Mouse (Mus musculus) CD8-positive naive resting alpha-beta T cell, adult 2 months (primary cell): ENCODE results near the gene Fam126a.

Experiments used
- DNase-seq, 2 experiments: peaks; one replicate each; pipeline ENCODE4 v3.0.0; 2022; ENCODE audit warnings: low read depth in 2 of 2, low spot score in 2 of 2

The Fam126a gene

GRCm38 (mm10) chr5:24030579-24030969 lies at the start of gene Fam126a:
Gene Fam126a (minus strand): TSS chr5:24030690.
- peak; percentile 88 for DNase-seq

GRCm38 (mm10) chr5:24078420-24079179 lies 48.1 kb upstream of the Fam126a start:
- DNase-seq, result no peak

GRCm38 (mm10) chr5:24077739-24078306 lies 47.3 kb upstream of the Fam126a start:
- DNase-seq, result no peak

- peak; percentile 3 to 36 for DNase-seq
Measured at GRCm38 (mm10) chr5:24076986-24077718, 46.7 kb upstream of the Fam126a start.

- DNase-seq, result no peak
Measured at GRCm38 (mm10) chr5:24072031-24072430, 41.5 kb upstream of the Fam126a start.

- DNase-seq, result no peak
Measured at GRCm38 (mm10) chr5:24068955-24069354, 38.5 kb upstream of the Fam126a start.

GRCm38 (mm10) chr5:24063545-24063944 lies 33.1 kb upstream of the Fam126a start:
- DNase-seq, result no peak

- no peak for DNase-seq
Measured at GRCm38 (mm10) chr5:24063034-24063433, 32.5 kb upstream of the Fam126a start.

GRCm38 (mm10) chr5:24060949-24061348 lies 30.5 kb upstream of the Fam126a start:
- DNase-seq, result no peak

- DNase-seq, result no peak
Measured at GRCm38 (mm10) chr5:24057592-24057991, 27.1 kb upstream of the Fam126a start.

- DNase-seq, result no peak
Measured at GRCm38 (mm10) chr5:24056865-24057264, 26.4 kb upstream of the Fam126a start.

- no peak for DNase-seq
Measured at GRCm38 (mm10) chr5:24054382-24054781, 23.9 kb upstream of the Fam126a start.

- DNase-seq, result no peak
Measured at GRCm38 (mm10) chr5:24053245-24054190, 23.0 kb upstream of the Fam126a start.

- no peak for DNase-seq
Measured at GRCm38 (mm10) chr5:24051755-24052675, 21.5 kb upstream of the Fam126a start.

GRCm38 (mm10) chr5:24047821-24048220 lies 17.3 kb upstream of the Fam126a start:
- no peak for DNase-seq

- no peak for DNase-seq
Measured at GRCm38 (mm10) chr5:24047001-24047400, 16.5 kb upstream of the Fam126a start.

- no peak for DNase-seq
Measured at GRCm38 (mm10) chr5:24045998-24046631, 15.6 kb upstream of the Fam126a start.

- no peak for DNase-seq
Measured at GRCm38 (mm10) chr5:24044387-24044786, 13.9 kb upstream of the Fam126a start.

- DNase-seq, result no peak
Measured at GRCm38 (mm10) chr5:24043367-24043766, 12.9 kb upstream of the Fam126a start.
